Mouse (Mus musculus) yolk sac, embryonic 10.5 days (tissue): ENCODE results near the gene 5330417C22Rik.

ENCODE experiments used
- DNase-seq: peaks from one replicate; pipeline ENCODE4 v3.0.0-alpha.2; 2017; ENCODE audit warnings: low spot score

Gene 5330417C22Rik

GRCm38 (mm10) chr3:108466425-108466824, 69.9 kb downstream of the 5330417C22Rik start:
- peak; percentile 26 for DNase-seq

GRCm38 (mm10) chr3:108458866-108459265, 77.5 kb downstream of the 5330417C22Rik start:
- DNase-seq, result no peak

- DNase-seq, result no peak
Observed at GRCm38 (mm10) chr3:108458380-108458779, 78.0 kb downstream of the 5330417C22Rik start.

DNA sequence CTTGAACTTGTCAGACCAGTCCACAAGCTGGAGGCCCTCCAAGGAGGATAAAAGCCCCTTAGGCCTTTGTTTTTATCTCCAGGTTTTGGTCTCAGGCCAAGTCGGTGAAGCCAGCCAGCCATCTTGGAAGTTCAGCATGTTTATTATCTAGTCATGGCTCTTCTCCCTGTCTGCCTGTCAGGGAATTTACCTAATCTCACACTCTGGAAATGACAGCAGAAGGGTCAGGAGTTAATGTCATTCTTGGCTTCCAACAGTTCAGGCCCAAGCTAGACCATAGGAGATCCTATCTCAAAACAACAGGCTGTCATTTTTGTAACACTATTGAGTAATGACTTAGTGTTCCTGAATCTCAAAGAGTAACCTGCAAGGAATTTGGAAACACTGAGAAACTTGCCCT, 82.2 kb downstream of the 5330417C22Rik start:
- DNase-seq, result no peak

- DNase-seq, result no peak
Observed at GRCm38 (mm10) chr3:108451969-108452368, 84.4 kb downstream of the 5330417C22Rik start.

GRCm38 (mm10) chr3:108445366-108445705, 91.0 kb downstream of the 5330417C22Rik start:
- no peak for DNase-seq

- peak; percentile 93 for DNase-seq
Observed at GRCm38 (mm10) chr3:108444698-108445365, 91.5 kb downstream of the 5330417C22Rik start, which contains the start of gene Sars. Sars (minus strand) TSS chr3:108445209.

DNA sequence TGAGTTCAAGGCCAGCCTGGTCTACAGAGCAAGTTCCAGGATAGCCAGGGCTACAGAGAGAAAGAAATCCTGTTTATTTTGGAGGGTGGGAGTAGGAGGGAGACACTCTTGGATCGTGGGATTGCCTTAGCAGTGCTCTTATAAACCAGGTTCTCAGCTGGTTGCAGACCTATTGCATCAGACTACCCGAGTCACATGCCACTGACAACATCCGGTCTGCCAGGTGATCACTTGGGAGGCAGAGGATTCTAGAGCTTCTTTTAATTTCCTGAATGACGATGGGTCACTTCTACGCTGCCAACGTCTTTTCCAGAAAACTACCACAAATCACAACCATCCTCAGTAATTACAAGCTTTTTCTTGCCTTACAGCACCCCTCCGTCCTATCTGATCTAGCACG, 92.3 kb downstream of the 5330417C22Rik start:
- DNase-seq, result peak; percentile 68

- no peak for DNase-seq
Observed at GRCm38 (mm10) chr3:108436380-108436714, 100.0 kb downstream of the 5330417C22Rik start.

GRCm38 (mm10) chr3:108435701-108436379, 100.5 kb downstream of the 5330417C22Rik start:
- DNase-seq, result no peak

GRCm38 (mm10) chr3:108433881-108434495, 102.3 kb downstream of the 5330417C22Rik start:
- no peak for DNase-seq

DNA sequence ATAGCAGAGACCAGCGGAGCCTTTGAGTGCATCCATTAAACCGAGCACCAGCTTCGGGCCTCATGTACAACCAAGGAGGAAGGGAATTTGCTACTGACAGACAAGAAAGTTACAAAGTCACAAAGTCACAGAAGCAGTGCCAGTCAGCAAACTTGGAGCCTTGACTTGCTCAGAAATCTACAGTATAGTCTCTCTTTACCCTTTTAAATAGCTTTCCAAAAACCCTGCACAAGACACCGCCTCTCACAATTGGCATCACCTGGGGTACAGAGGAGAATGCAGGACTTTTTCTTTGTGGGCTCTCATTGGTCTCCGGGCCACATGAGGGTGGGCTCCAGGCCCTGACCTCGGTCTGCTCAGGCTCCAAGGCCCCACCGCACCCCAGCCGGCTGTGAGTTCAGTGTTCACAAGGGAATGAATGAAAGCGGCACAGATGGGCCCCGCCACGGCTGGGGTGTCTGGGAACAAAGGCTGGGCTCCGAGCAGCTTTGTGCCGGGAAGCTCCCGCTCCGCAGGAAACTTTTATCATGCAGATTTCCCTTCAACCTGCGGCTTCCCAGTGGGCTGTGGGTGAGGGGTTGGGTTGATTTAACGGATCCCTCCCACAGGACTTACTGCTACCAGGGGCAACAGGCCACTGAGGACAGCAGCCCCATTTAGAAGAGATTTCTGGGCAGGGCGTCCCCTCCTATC, 103.0 kb downstream of the 5330417C22Rik start:
- peak; percentile 25 for DNase-seq

- DNase-seq, result no peak
Observed at GRCm38 (mm10) chr3:108432542-108433187, 103.7 kb downstream of the 5330417C22Rik start.

DNA sequence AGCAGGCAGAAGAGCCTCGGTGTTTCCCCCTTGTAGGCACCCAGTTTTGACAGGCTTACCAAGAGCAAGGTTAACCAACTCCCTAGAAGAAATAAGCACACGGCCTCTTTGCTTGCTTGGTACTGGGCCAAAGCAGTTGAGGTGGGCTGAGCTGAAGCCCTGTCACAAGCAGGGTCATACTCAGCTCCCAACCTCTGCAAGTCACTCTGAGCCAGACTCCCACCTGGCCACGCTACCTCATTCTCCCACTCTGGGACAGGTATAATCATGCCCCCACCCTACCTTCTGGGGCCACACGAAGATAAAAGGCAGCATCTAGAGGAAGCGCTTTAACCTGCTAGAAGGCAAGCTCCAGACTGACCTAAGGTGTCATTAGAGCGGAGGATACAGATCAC, 110.7 kb downstream of the 5330417C22Rik start:
- no peak for DNase-seq

DNA sequence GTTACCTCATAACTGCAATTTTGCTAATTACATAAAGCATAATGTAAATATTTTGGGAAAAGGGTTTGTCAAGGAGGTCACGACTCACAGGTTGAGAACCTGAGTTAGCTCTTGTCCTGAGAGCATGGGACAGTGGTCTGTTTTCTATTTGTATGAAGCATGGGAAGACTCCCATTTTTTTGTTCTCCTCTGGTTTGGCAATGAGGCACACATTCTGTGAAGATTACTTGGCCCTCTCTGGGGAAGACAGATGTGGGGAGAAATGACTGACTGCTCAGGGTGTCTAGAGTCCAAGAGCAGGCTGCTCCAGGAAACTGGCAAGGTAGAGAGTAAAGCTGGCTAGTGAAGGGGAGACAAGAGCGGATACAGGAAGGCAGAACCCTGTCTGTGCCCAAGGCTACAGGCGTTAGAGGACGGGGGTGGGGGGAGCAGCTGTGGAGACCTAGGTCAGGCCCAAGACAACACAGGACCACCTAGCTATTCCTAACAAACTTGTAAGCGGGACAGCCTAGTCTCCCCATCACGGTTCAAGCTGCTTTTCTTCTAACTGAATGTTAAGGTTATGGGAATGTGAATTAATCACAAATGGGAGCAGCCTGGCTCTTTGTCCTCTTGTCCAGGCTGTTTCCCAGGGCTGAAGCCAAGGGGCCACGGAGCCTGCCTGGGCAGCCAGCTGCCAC, 111.3 kb downstream of the 5330417C22Rik start:
- no peak for DNase-seq

- DNase-seq, result peak; percentile 48
Observed at GRCm38 (mm10) chr3:108423844-108424801, 112.2 kb downstream of the 5330417C22Rik start.

GRCm38 (mm10) chr3:108423006-108423405, 113.3 kb downstream of the 5330417C22Rik start:
- DNase-seq, result no peak

DNA sequence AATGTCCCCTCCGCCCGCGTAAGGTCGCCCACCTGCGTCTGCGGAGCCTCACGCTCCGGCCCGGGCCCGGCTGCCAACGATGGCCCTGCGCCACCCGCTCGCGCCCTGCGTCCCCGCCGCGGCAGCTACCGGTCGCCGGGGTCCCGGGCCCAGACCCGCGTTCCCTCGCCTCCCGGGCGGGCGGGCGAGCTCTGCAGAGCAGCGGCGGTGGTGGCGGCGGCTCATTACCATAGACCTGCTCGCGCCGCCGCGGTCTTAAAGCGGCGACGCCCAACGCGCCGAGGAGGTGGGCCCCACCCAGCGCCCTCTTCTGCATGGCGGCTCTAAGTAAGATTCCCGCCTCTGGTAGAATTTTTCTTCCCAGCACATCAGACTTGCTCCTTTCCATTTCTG, 120.5 kb downstream of the 5330417C22Rik start:
- peak; percentile 77 for DNase-seq

DNA sequence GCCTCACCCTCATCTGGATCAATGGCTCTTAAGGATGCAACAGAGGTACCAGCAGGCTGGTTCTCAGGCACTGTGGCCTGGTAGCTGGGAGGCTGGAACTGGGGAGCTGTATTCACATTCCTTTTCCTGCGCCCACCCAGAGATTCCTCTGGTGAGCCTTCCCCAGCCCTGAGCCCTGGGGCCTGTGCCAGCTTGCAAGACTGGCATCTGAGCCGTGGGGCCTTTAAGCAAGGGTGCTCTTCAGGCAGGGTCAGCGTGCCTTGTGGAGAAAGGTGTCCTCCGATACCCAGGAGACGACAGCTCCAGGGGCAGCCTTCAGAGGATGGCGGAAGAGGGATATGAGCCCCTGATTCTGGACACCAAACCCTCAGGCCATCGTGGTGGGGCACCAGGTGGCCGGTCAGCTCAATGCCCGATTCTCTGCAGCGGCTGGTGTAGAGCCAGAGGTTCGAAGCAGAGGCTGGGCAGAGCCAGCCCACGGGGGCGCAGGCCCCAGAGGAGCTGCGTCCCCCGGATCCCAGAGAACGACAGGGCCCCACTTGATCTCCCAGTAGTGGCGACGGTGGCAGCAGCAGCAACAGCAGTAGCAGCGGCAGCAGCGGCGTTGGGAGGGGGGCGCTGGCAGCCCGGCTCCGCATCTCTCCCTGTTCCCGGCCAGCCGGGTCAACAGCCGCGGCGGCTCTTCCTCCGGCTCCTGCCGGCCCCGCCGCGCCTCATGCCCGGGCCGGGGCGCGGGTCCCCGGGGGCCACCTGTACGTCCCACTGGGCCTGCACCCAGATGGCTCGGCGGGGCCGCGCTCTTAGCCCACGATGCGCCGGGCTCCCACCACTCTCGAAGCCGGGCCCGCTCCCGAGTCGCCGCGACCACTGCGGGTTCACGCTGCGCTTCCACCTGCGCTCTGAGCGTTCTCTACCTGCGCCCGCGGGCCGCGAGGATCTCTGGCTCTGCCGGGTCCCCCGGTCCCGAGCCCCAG, 121.2 kb downstream of the 5330417C22Rik start, which contains the start of gene Celsr2:
Gene Celsr2, minus strand, starts transcription at position 696 of the 974 bp plus-strand sequence.
- DNase-seq, result peak; percentile 36
